Mouse (Mus musculus): ENCODE measurements around the gene Plekha4. TPM values are rescaled to one million over a fixed set of nuclear protein-coding genes. Genes with fewer than 3 reads are reported as not detected.
A peak's percentile ranks its signal among the peaks of the same experiment; 100 is the strongest.
"Not testable (repeated sequence)": the region's sequence is repeated elsewhere in the genome, so short reads cannot be mapped to it uniquely, and the experiment has no call there.

Gene Plekha4
- polyA plus RNA-seq, 1 experiment from 2014 or later, result 0.50 TPM

GRCm38 (mm10) chr7:45509912-45510787 lies 16.0 kb upstream of the Plekha4 start, which contains the start of gene Nucb1:
Gene Nucb1, minus strand, starts transcription at chr7:45510406.
- H3K9me3 ChIP-seq (replicated peaks), result no peaks in the 10 kb centered on the region
- H3K27me3 ChIP-seq, result no peaks in the 10 kb centered on the region
- H3K9ac ChIP-seq, result peak within 1 kb of the TSS; percentile 88
- H3K36me3 ChIP-seq (ENCODE audit: poor library complexity, severe bottlenecking), result peaks cover 17% of the 10 kb centered on the region
- peak within 1 kb of the TSS; percentile 72 for H3K4me3 ChIP-seq
- peak within 1 kb of the TSS; percentile 68 for H3K27ac ChIP-seq
- under 1% methylated on average over 44 of the region's 44 CpGs for WGBS
- ATAC-seq, result peak; percentile 94
- H3K4me1 ChIP-seq, result peaks cover 15% of the 10 kb centered on the region
- H3K4me2 ChIP-seq, result peak within 1 kb of the TSS; percentile 88

DNA sequence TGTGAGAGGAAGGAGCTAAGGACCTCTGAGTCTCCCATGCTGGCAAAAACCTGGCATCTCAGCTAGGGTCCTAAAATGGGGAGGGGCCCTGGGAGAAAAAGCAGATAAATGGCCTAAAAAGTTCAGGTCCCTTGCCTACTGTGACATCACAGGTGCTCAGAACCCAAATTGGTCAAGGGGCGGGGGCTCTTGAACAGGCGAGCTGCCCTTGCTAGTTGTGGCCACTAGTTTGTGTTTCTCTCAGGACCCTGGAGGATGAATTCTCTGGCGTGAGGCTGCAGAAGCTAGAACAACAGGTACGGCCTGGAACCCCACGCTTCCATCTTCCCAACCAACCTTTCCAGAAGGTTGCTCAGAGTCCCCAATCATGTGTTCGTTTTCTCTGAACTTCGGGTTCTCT lies 11.7 kb upstream of the Plekha4 start:
- no peak for ATAC-seq
- peaks cover 3% of the 10 kb centered on the region for H3K4me1 ChIP-seq
- no peaks in the 10 kb centered on the region for H3K27me3 ChIP-seq
- H3K4me3 ChIP-seq, result no peak overlapping the region
- H3K27ac ChIP-seq, result no peak overlapping the region
- no peaks in the 10 kb centered on the region for H3K36me3 ChIP-seq (ENCODE audit: poor library complexity, severe bottlenecking)
- no peaks in the 10 kb centered on the region for H3K9me3 ChIP-seq (replicated peaks)
- no peak overlapping the region for H3K9ac ChIP-seq
- H3K4me2 ChIP-seq, result no peak overlapping the region
- 86% methylated on average over 7 of the region's 7 CpGs for WGBS

DNA sequence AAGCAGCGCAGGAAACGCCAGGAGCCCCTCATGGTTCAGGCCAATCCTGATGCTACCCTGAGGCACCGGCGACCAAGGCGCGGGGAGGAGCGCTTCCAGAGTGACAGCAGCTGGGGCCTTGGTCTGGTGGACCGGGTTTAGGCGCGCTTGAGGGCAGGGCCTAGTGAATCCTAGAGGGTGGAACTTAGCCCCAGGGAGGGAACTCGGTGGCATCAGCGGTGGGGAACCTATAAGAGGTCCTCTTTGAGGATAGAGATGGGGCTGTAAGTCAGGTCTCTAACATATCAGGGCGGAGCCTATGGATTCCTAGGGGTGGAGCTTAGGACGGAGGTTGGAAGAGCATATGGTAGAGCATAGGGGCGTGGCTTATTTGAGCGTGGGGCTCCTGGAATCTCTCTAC lies 10.7 kb upstream of the Plekha4 start:
- Histone ChIP-seq H3K4me2 (no peak overlapping the region), H3K27ac (no peak overlapping the region), H3K4me3 (no peak overlapping the region), H3K9me3 (replicated peaks) (no peaks in the 10 kb centered on the region), H3K36me3 (ENCODE audit: poor library complexity, severe bottlenecking) (no peaks in the 10 kb centered on the region), H3K27me3 (no peaks in the 10 kb centered on the region), H3K9ac (no peak overlapping the region), H3K4me1 (no peaks in the 10 kb centered on the region)
- 28% methylated on average over 16 of the region's 16 CpGs for WGBS
- ATAC-seq, result no peak

GRCm38 (mm10) chr7:45516846-45517245 lies 9.3 kb upstream of the Plekha4 start:
- H3K4me1 ChIP-seq; H3K4me2 ChIP-seq; H3K27ac ChIP-seq; H3K36me3 ChIP-seq (ENCODE audit: poor library complexity, severe bottlenecking); H3K9ac ChIP-seq; H3K9me3 ChIP-seq (replicated peaks); ATAC-seq; H3K27me3 ChIP-seq; H3K4me3 ChIP-seq: not testable (repeated sequence)
- 74% methylated on average over 5 of the region's 5 CpGs for WGBS

DNA sequence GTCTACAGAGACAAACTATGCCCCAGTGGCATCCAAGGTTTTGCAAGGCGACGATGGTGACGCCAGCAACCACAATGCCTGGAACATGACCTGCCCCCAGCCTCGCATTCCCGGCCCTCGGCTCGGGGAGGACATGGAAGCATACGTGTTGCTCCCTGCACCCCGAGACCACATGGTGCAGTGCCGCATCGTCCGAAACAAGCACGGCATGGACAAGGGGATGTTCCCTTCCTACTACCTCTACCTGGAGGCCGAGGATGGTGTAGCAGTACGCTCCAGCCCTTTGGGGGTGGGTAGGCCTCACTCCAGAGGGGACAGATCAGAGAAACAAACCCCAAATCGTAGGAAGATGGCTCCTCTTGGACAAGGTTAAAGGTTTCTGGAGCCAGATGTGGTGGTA lies 7.5 kb upstream of the Plekha4 start:
- no peak overlapping the region for H3K9ac ChIP-seq
- no peaks in the 10 kb centered on the region for H3K9me3 ChIP-seq (replicated peaks)
- no peaks in the 10 kb centered on the region for H3K36me3 ChIP-seq (ENCODE audit: poor library complexity, severe bottlenecking)
- no peak overlapping the region for H3K4me3 ChIP-seq
- no peak overlapping the region for H3K4me2 ChIP-seq
- no peaks in the 10 kb centered on the region for H3K27me3 ChIP-seq
- WGBS, result 91% methylated on average over 16 of the region's 16 CpGs
- no peak for ATAC-seq
- peaks cover 14% of the 10 kb centered on the region for H3K4me1 ChIP-seq
- no peak overlapping the region for H3K27ac ChIP-seq

DNA sequence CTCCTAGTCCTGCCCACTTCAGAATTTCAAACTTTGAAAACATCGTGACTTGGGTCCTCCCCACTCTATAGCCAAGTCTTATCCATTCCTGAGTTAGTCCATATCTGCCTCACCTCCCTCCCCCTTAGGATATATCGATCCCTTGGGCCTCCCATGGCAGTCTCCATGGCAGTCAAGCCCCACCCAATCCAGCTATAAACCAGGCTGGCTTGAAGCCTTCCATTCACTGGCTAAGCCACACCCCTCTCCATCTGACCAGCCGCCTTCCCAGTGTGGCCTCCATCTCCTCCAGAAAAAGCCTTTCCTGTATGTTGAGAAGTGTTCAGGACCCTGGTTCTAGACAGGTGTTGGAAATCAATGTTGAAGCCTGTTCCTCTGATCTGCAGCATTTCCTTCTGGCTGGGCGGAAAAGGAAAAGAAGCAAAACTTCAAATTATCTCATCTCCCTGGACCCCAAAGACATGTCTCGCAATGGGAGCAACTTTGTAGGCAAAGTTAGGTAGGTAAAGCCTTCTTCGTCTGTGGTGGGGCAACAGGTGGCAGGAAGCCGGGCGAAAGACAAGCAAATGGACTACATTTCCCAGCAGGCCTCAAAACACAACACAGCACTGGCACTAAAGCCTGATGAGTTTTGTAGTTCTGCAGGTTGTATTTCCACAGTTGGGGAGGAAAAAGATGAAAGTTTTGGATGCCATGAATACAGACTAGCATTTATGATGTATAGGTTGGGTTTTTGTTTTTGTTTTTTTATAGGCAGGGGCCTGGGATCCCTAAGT lies 6.6 kb upstream of the Plekha4 start:
- no peak overlapping the region for H3K27ac ChIP-seq
- H3K27me3 ChIP-seq, result no peaks in the 10 kb centered on the region
- no peak overlapping the region for H3K4me3 ChIP-seq
- ATAC-seq, result no peak
- peaks cover 3% of the 10 kb centered on the region; the same call in 1 of the 2 replicates for H3K36me3 ChIP-seq (ENCODE audit: poor library complexity, severe bottlenecking)
- WGBS, result 83% methylated on average over 8 of the region's 8 CpGs
- no peak overlapping the region for H3K9ac ChIP-seq
- no peaks in the 10 kb centered on the region for H3K9me3 ChIP-seq (replicated peaks)
- peaks cover 20% of the 10 kb centered on the region for H3K4me1 ChIP-seq
- H3K4me2 ChIP-seq, result no peak overlapping the region

DNA sequence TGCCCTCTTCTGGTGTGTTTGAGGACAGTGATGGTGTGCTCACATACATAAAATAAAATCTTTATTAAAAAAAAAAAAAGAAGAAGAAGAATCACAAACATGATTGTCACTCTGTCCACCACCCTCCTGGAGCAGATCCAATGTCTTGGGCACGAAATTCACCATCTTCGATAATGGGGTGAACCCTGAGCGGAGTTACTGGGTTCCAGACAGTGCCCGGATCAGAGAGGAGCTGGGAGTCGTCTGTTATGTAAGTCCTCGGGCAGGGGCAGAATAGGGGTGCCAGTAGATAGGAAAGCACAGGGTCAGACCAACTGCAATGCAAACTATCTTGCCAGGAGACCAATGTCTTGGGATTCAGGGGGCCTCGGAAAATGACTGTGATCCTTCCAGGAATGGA lies 5.5 kb upstream of the Plekha4 start:
- 96% methylated on average over 7 of the region's 7 CpGs for WGBS
- Histone ChIP-seq H3K27ac (no peak overlapping the region), H3K4me3 (no peak overlapping the region), H3K9ac (no peak overlapping the region), H3K27me3 (no peaks in the 10 kb centered on the region), H3K9me3 (replicated peaks) (no peaks in the 10 kb centered on the region), H3K4me2 (0 out of 2 replicates have a peak overlapping the region, but pooled peaks have one; percentile 61), H3K36me3 (ENCODE audit: poor library complexity, severe bottlenecking) (peaks cover 3% of the 10 kb centered on the region; the same call in 1 of the 2 replicates), H3K4me1 (peaks cover 31% of the 10 kb centered on the region)
- ATAC-seq, result no peak

GRCm38 (mm10) chr7:45521728-45522184 lies 4.4 kb upstream of the Plekha4 start:
- Histone ChIP-seq H3K4me3 (peak overlapping the region; percentile 54), H3K4me1 (peaks cover 33% of the 10 kb centered on the region), H3K9ac (peak overlapping the region; percentile 70), H3K27ac (peak overlapping the region; percentile 82), H3K4me2 (peak overlapping the region; percentile 61), H3K9me3 (replicated peaks) (no peaks in the 10 kb centered on the region), H3K36me3 (ENCODE audit: poor library complexity, severe bottlenecking) (peaks cover 3% of the 10 kb centered on the region; the same call in 1 of the 2 replicates), H3K27me3 (no peaks in the 10 kb centered on the region)
- peak; percentile 92 for ATAC-seq
- 0% methylated on average over 28 of the region's 28 CpGs for WGBS

- Histone ChIP-seq H3K27ac (no peak overlapping the region; the same call in 1 of the 2 replicates), H3K4me1 (peaks cover 33% of the 10 kb centered on the region), H3K4me3 (peak overlapping the region; percentile 54), H3K9me3 (replicated peaks) (no peaks in the 10 kb centered on the region), H3K9ac (0 out of 2 replicates have a peak overlapping the region, but pooled peaks have one; percentile 70), H3K36me3 (ENCODE audit: poor library complexity, severe bottlenecking) (peaks cover 3% of the 10 kb centered on the region; the same call in 1 of the 2 replicates), H3K27me3 (no peaks in the 10 kb centered on the region), H3K4me2 (peak overlapping the region; percentile 61)
- WGBS, result 58% methylated on average over 16 of the region's 16 CpGs
- ATAC-seq, result 0 out of 2 replicates have a peak, but pooled peaks have one; percentile 1
Observed at GRCm38 (mm10) chr7:45522194-45522752, 3.9 kb upstream of the Plekha4 start.

DNA sequence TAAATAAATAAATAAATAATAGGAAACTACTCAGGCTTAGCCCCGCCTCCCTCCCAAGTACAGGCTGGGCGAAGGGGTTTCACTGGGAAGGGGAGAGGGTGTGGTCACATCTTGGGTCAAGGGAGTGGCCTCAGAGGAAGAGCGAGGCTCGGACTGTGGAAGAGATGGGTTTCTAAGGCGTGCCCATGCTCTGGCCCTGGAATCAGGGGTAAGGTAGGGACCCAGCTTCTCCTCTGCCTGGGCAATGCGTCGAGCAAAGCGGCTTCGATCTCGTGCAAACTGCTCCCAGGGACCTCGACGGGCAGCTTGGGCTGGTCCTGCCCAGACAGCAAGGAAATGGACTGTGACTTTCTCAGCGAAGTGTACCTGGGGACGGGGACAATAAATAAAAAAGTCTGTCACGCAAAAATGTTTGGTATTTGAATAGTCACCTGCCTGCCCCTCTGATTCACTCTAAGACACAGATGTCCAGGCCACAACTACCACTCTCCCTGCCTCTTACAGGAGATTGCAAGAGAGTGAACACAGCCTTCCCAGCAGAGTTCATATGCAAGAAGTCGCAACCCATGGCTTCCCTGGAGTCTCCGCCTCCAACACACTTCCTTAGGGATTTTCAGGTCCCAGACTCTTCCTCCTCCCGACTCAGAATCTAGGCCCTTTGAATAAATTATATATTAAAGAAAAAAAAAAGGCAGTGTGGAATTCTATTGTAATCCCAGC lies 3.0 kb upstream of the Plekha4 start:
- H3K4me2 ChIP-seq, result no peak overlapping the region

DNA sequence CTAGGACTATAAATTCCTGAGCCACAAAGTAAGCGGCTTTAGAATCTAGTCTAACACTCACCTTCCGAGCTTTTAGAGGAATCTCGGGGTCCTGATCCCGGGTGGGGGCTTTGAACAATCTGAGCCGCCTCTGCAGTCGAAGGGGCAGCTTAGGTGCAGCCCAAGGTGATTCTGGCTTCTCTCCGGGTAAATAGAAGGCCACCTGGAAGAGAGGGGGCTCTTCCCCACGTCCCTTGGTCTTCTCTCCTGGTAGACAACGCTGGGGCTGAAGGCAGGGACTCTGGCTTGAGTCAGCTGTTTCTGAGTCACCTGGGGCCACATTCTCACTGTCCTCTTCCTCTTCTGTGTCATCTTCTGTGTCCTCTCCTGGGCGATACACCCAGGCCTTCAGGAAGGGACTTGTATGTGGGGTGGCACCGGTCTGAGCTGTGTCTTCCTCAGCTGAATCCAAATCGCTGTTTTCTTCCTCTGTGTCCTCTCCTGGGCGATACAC lies 2.4 kb upstream of the Plekha4 start:
- H3K4me2 ChIP-seq, result no peak overlapping the region
- H3K4me3 ChIP-seq, result no peak overlapping the region
- peak overlapping the region; percentile 21; the same call in 1 of the 2 replicates for H3K9ac ChIP-seq
- H3K4me1 ChIP-seq, result peaks cover 33% of the 10 kb centered on the region
- no peaks in the 10 kb centered on the region for H3K27me3 ChIP-seq
- 82% methylated on average over 13 of the region's 13 CpGs for WGBS
- no peaks in the 10 kb centered on the region for H3K9me3 ChIP-seq (replicated peaks)
- H3K36me3 ChIP-seq (ENCODE audit: poor library complexity, severe bottlenecking), result peaks cover 3% of the 10 kb centered on the region; the same call in 1 of the 2 replicates
- ATAC-seq, result no peak
- H3K27ac ChIP-seq, result no peak overlapping the region

More for the DNA sequence above, 3.0 kb upstream of the Plekha4 start:
- Histone ChIP-seq H3K27ac (no peak overlapping the region), H3K27me3 (no peaks in the 10 kb centered on the region), H3K4me3 (no peak overlapping the region), H3K9ac (peak overlapping the region; percentile 21; the same call in 1 of the 2 replicates), H3K36me3 (ENCODE audit: poor library complexity, severe bottlenecking) (peaks cover 3% of the 10 kb centered on the region; the same call in 1 of the 2 replicates), H3K9me3 (replicated peaks) (no peaks in the 10 kb centered on the region), H3K4me1 (peaks cover 33% of the 10 kb centered on the region)
- no peak for ATAC-seq
- 79% methylated on average over 18 of the region's 18 CpGs for WGBS

Measured in forebrain, embryonic 13.5 days (tissue).